Mouse (Mus musculus) adipocyte (in vitro differentiated cells): ENCODE results near the gene Ppp2r2d.
A peak's percentile ranks its signal among the peaks of the same experiment; 100 is the strongest.

ENCODE experiments used
- DNase-seq: peaks from one replicate; pipeline ENCODE4 v3.0.0-alpha.2; 2016; ENCODE audit warnings: low spot score

Gene Ppp2r2d

DNA sequence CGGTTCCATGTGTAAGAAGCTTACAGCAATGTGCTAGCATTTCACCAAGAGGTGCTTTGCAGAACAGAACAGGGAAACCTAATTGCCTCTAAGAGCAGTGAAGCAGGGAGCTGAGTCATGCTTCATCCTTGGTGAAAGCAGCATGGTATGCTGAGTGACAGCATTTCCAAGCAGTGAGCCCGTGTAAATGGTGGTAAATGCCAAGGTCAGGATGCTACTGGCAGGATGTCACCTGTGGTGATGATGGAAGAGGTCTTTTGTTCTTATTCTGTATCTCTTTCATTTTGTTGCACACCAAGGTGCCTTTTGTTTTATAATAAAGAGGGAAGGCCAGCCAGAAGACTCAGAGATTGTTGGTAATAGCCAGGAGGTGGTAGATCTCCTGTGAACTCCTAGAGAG is 10.8 kb downstream of the Ppp2r2d start:
- DNase-seq: no peak

DNA sequence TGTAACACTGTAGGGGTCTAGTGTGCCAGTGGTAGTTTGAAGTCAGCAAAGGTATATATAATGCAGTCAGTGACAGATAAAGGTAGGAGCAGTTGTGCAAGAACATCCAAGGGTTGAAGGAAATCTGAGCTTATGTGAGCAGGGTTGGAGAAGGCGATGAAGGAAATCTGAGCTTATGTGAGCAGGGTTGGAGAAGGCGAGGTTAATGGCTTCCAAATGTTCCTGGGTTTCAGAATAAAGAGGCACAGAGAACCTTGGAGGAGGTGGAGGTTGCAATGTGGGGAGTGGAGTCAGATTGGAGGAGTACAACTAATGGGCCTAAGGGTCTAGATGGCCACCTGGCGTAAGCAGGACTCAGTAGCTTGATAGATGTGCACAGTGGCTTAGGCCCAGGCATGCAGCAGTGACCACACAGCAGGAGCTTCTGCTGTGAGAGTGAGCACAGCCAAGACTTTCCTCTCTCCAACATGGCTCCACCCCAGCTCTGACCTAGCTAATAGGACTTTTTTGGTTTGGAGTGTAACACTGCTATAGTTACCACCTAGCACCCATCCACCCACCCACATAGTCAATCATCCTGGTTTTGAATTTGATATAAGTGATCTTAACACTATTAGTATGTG is 18.2 kb downstream of the Ppp2r2d start:
- DNase-seq: no peak

- DNase-seq: no peak
Measured at GRCm38 (mm10) chr7:138864776-138865175, 18.9 kb downstream of the Ppp2r2d start.

- DNase-seq: peak; percentile 67
Measured at GRCm38 (mm10) chr7:138867286-138867685, 21.4 kb downstream of the Ppp2r2d start.

DNA sequence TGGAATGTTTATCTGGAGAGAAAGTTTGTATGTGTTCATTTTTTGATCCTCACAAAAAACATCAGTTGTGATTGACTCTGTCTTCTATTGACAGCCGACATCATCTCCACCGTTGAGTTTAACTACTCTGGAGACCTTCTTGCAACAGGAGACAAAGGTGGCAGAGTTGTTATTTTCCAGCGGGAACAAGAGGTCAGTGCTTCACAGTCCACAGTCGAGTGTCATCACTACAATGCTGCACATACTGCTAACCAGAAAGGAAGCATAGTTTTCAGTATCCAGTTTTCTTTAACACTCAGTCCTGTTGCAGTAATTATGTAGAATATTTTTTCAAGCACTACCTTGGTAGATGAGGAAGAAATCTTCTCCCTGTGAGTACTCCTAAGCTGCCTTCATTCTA is 22.4 kb downstream of the Ppp2r2d start:
- no peak for DNase-seq

DNA sequence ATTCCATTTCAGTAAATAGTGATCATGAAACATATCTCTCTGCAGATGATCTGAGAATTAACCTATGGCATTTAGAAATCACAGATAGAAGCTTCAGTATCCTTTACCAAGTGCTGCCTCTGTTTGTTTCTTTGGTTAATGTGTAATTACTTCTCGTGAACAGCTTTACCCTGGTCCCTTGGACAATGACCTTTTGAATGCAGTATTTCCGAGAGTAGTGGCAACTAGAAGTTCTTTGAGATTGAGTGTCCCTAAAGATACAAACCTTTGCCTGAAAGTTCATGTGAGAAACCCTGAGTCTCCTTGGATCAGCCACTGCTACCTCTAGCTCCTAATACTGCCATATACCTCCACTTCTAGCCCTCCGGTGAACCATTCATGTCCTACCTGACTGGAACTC is 27.1 kb downstream of the Ppp2r2d start:
- DNase-seq: no peak

DNA sequence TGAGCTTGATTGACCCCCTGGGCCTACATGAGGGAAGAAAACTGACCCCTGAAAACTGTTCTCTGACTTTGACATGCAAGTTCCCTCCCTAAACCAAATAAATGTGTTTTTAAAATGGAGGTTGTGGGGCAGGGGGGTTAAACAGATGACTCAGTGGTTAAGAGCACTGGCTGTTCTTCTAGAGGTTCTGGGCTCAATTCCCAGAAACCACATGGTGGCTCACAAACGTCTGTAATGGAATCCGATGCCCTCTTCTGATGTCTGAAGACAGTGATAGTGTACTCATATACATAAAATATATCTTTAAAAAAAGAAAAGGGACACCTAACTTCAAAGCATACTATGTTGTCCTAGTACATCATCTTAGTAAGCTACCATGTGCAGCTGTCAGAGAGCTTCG is 29.2 kb downstream of the Ppp2r2d start:
- peak; percentile 57 for DNase-seq

DNA sequence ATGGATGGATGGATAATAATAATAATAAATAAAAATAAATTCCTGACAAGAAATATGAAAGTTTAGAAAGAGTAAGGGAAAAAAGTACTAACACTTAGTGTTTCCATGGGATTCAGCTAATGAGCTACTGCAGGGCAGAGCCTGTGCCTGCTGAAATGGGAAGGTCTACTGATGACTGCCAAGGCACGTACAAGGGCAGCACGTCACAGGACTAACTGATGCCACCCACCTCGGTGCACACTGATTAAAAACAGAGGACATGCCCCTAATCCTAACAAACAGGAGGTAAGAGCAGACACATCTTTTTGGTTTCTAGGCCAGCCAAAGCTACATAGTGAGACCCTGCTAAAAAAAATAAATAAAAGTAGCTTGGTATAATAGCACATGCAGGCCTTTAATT is 37.8 kb downstream of the Ppp2r2d start:
- no peak for DNase-seq

GRCm38 (mm10) chr7:138885365-138886289 is 39.7 kb downstream of the Ppp2r2d start:
- DNase-seq: no peak

- no peak for DNase-seq
Measured at GRCm38 (mm10) chr7:138898122-138898521, 52.2 kb downstream of the Ppp2r2d start.

DNA sequence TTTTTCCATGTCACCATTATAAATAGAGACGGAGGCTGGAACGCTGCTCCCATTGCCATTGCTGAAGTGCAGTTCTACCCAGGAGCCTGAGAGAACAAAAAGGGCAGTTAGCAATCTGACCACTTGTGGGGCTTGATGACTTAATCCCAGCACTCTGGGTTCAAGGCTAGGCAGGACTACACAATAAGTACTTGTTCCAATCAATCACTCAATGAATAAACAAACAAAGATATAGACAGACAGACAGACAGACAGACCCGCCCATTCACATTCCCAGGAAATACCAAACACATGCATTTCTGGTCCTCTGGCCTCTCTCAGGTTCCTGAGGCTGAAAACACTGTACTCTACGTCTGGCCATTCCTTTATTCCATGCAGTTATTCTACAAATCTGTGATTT is 52.9 kb downstream of the Ppp2r2d start:
- DNase-seq: no peak

GRCm38 (mm10) chr7:138903886-138904435 is 58.1 kb downstream of the Ppp2r2d start:
- DNase-seq: peak; percentile 38

DNA sequence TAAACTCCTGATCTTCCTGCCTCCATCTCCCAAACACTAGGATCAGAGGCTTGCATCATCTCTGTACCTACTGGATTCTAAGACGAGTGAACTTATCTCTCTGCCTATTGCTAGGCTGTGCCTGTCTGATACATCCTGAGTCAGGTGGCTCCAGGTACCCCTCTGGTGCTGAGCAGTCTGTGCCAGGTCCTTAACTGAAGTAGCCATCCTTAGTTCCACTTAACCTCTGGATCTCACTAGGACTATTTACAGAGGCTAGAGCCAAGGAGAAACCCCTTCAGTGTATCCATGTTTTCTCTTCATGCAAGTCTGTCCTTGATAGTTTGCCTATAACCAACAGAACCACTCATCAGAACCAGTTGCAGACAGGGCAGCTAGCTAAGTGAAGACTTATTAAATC is 60.6 kb downstream of the Ppp2r2d start:
- DNase-seq: no peak

GRCm38 (mm10) chr7:138907043-138907442 is 61.2 kb downstream of the Ppp2r2d start:
- DNase-seq: peak; percentile 78

DNA sequence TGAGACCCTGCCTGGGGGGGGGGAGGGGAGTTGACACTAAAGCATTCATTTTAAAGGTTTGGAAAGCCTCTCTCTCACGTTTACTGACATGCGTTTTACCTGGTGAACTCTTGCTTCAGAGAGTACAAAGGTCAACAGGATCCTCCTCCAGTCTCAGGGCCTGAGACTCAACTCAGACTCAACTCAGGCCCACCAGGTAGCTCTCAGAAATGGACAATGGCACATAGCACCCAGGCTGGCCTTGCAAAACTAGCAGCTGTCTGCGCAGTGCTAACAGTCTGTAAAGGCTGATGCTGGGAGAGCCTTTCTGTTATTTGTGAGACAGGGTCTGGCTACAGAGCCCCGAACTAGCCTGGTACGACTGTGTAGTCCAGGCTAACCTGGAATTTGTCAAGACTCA is 62.1 kb downstream of the Ppp2r2d start:
- peak; percentile 41 for DNase-seq

- DNase-seq: peak; percentile 63
Measured at GRCm38 (mm10) chr7:138908768-138909276, 62.9 kb downstream of the Ppp2r2d start.

DNA sequence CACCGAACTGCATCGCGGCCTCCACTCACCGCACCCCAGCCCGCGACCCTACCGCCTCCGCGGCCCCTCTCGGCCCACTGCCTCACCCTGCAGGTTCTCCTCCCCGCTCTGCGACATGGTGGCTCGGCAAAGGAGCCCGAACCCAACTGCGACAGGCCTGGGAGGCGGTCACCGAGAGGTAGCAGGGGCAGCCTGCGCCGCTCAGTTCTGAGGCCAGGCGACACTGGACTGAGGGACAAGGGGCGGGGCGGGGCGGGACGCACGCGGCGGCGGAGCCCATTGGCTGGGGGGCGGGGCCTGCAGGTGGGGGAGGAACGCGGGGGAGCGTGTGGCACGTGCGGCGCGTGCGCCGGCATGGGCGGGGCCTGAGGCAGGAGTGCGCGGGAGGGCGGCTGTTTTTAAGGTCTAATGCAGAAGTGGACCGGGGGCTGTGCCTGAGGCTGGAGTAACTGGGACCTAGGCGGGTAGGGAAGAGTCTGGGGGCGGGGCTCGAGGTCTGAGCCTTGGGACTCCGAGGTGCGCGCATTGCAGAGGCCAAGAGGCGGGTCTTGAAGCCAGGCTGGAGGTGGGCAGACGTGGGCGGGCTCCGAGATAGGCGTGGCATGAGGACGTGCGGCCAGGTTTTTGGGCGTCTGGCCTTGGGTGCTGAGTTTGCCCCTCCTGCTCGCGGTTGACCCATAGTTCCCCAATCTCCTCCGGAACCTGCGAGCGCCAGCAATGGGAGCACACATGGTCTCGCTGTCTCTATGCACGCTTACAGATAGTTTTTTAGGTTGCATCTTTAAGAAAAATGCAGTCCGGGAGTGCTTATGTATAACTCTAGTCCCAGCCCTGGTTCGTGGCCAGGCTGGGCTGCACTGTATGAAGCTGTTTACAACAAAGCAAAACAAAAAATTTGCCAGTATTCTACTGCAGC is 63.7 kb downstream of the Ppp2r2d start, which contains the start of gene Bnip3:
Gene Bnip3 (minus strand): TSS at position 243 of the 916 bp plus-strand sequence.
- peak; percentile 89 for DNase-seq

DNA sequence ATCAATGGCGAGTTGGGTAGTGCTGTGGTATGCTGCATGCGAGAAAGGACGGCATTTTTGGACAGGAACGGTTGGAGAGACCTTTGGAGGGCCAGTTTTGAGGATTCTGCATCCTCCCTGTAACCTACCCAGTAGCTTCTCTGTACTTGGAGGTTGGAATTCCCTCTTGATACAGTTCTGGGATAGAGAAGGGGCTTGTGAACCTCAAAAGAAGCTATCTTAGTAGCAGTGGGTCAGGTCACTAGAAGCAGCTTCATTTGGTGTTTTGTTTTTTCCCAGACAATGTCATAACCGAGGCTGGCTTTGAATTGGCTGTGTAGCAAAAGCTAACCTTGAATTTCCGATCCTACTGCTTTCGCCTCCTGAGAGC is 64.3 kb downstream of the Ppp2r2d start:
- DNase-seq: peak; percentile 43

DNA sequence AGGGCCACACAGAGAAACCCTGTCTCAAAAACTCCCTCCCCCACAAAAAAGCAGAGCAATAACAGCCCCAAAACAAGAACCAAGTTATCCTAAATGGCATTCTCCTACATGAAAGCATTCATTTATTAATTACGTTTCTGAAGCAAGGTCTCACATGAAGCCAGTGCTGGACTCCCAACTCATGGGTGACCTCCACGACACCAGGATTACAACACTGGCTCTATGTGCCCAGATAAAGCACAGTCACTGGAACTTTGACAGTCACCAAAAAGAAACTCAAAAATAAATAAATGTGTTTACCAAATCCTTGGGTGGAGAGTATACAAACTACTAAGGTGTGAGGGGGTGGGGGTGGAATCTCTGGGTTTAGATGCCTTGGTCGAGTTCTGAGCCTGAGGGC is 67.7 kb downstream of the Ppp2r2d start:
- DNase-seq: peak; percentile 52

DNA sequence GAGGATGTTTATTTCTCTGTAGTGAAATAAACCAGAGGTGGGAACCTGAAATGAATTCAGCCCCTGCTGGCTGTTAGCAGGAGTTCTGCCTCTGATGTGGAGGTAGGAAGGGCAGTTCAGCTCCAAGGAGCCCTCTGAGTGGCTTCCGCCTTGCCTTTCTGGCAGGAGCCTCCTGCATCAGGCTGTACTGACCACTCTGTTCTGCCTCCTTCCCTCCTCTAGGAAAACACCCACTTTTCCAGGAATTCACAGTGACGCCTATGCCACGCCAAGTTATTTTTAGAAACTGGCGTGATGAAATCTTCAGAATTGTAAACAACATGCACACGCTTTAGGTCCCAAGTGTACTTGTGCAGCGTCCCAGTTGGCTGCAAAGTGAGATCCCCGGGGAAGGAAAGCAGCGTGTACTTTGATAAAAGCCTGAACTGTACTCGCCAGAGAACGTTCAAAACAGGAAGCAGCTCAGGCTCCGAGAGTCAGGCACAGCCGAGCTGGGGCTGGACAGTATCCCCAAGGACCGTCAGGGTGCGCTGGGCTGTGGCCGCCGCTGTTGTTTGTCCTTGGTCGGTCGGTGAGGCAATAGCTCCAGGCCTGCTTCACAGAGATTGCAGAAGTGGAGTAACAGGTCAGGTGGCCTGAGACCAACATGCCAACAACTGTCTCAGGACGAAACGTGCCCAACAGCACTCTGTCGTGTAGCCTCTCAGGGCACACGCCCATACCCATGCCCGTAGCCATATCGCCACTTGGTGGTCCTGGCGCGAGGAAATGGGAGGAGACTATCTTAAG is 73.5 kb downstream of the Ppp2r2d start:
- DNase-seq: peak; percentile 97

- peak; percentile 80 for DNase-seq
Measured at GRCm38 (mm10) chr7:138921611-138922010, 75.7 kb downstream of the Ppp2r2d start.
